Mouse (Mus musculus) lung, adult 2 months (tissue): ENCODE results near the gene D11Wsu47e.

ENCODE experiments used
- CTCF ChIP-seq: fragments of 200-500 bp; IDR thresholded peaks from 2 replicates; pipeline ENCODE4 v1.5.1; 2011; ENCODE audit warnings: mild to moderate bottlenecking, low read length, control low read depth; ENCODE audit not compliant: insufficient read depth
- POLR2A ChIP-seq: fragments of 200-500 bp; IDR thresholded peaks from 2 replicates; pipeline ENCODE4 v1.6.1; 2011; ENCODE audit warnings: low read depth, mild to moderate bottlenecking, control low read depth, low read length, borderline replicate concordance; ENCODE audit errors: extremely low read depth

DNA sequence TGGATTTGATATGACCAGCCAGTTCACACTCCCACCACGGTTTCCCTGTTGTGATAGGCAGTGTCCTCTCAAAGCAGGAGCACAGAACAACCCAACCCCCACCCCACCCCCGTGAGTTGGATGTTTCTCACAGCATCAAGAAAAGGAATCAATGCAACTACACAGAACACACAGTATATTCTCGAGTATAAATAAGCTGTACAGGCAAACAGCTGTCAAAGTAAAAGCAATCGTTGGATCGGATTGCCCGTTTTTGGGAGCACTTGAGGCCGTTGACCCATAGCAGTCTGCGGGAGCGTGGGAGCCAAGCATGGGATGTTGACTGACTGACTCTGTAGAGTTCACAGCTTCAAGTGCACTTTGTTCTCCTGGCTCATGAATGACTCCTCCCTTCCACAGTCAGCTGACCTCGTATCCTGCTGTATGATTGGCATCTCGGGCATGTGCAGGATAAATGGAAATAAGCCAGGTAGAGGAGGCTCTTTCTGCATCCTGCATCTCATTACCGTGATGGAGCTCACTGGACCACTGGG is 13.9 kb downstream of the D11Wsu47e start:
- TF ChIP-seq CTCF, result no peak
- no peak for TF ChIP-seq POLR2A
